Mouse (Mus musculus): ENCODE measurements around the gene Arhgap6.

DNA sequence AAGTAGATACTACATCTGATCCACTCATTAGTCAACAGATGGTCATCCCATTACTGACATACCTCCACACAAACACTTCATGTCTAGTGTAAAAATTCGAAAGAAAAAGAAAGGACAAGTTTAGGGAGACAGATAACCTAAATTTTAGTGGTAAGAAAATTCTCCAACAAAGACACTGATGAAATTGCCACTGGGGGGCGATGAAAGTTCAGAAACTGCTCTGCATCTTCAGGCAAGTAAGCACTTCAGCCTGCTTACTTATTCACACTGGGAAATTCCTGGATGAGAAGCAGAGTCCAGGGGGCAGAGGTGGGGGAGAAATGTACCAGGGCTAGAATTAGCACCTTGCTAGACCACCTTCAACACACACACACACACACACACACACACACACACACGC, 537.4 kb downstream of the Arhgap6 start:
- TF ChIP-seq CTCF (IDR thresholded peaks at IDR 0.05; ENCODE audit: low read depth) (peak; percentile 51), EP300 (IDR thresholded peaks at IDR 0.05; ENCODE audit: low read depth) (no peak)
